Mouse (Mus musculus) cerebellum, postnatal 14 days (tissue): ENCODE measurements around the gene Plpp2.
A peak's percentile ranks its signal among the peaks of the same experiment; 100 is the strongest.

ENCODE experiments used
- DNase-seq, 2 experiments: peaks; one replicate each; pipeline ENCODE4 v3.0.0; 2021; ENCODE audit warnings: mixed read lengths in 2 of 2

Plpp2 gene

DNA sequence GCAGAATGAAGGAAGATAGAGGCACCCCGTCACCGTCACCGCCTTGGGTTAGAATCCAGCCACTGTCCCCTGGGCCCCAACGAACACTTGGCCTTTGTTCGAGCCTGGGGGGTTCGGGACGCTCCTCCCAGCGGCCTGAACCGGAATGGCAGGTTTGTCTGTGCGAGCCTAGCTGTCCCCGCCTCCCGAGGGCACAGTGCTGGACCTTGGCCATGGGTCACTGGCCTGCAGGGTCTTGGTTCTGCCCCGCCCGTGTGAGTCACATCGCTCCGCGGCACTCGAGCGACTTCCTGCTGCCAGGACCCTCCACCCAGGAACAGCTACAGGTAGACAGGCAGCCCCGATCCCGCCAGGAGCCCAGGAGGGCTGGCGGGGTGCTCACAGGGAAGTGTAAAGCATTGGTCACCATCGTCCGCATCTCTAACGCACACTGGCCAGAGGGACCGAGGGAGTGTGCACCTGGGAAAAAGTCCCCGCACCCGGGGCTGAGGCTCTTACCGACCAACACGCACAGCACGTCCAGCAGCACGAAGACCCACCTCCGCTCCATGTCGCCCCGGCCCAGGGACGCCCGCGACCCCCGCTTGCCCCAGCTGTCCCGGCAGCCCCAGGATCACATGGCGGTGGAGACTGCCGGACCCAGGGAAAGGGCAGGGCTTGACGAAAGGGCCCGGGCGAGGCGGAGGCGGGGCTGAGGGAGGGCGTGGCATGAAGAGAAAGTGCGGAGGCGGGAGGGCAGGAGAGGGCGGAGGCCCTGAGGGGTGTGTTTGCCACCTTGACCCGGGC, at the start of gene Plpp2:
Gene Plpp2 (minus strand): TSS at position 671 of the 786 bp plus-strand sequence.
- peak; percentile 60 to 70 for DNase-seq

DNA sequence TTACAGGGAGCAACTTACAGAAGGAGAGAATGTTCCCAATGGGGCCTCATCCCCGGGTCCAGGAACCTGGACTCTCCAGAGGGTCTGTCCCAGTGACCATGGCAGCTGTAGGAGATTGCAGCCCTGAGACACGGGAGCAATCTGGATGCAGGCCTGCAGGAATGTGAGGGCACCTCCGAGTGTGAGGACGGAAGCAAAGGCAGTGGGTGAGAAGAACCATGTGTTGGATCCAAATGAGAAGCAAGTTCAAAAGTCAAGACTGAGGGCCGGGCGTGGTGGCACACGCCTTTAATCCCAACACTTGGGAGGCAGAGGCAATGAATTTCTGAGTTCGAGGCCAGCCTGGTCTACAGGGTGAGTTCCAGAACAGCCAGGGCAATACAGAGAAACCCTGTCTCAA, 47.9 kb upstream of the Plpp2 start:
- no peak for DNase-seq

DNA sequence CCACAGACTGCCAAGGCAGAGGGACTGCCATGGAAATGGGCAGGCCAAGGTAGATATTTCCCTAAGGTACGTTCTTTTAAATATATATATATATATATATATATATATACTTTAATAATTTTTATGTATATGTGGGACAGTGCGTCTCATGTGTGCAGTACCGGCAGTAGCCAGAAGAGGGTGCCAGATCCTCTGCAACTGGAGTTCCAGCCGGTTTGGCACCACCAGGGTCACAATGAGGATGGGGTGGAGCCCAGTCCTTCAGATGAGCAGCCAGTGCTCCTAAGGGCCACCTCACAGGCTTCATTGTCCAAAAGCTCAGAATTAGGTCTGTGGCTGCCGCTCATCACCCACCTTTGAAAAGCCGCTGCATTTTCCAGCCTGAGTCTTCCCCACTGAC, 47.2 kb upstream of the Plpp2 start:
- peak; percentile 75 to 91 for DNase-seq

DNA sequence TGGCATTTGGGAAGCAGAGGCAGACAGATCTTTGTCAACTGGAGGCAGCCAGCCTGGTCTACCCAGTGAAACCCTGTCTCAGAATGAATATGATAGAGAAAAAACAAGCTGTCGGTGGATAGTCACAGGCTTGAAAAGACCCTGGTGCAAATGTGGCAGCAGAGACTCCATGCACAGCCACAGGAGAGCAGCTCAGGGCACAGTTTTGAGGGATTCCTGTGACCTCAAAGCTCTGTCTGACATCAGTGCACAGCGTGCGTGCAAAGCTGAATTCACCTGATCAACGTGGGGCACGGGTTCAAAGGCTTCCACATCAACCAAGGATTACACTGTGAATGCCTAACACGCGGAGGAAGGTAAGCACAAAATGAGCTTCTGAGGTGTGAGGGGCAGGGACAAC, 46.8 kb upstream of the Plpp2 start:
- no peak for DNase-seq

DNA sequence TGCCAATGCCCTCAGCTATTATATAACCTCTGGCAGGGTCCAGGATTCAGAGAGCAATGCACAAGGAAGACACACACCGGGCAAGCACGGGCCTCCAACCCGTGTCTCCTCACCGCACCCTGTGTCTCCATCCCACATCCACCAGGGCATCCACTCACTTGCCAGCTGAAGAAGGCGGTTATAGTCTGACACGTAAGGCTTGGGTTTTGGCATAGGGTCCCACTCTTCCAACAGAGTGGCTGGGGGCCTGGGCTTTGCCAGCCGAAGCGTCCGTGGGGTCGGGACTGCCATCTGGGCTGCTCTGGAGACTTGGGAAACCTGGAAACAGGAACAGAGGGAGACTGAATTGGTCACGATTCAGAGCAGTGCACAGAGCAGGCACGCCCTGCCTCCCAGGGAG, 46.2 kb upstream of the Plpp2 start:
- peak; percentile 40 to 60 for DNase-seq

DNA sequence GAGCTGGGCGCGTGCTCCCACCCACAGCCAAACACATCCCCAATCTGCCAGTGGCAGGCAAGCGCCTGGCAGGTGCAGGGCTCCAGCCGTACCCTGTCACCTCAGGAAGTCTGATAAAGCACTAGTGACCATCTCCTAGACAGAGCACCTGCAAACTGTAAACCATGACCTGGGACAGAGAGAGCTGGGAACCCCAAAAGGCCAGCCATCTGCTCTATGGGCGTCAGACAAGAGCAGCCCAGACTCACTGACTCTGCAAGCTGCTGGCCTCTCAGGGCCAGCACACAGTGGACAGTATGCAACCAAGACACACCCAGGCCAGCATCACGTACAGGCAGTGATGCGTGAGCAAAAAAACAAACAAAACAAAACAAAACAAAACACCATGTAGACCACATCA, 45.3 kb upstream of the Plpp2 start:
- no peak for DNase-seq

DNA sequence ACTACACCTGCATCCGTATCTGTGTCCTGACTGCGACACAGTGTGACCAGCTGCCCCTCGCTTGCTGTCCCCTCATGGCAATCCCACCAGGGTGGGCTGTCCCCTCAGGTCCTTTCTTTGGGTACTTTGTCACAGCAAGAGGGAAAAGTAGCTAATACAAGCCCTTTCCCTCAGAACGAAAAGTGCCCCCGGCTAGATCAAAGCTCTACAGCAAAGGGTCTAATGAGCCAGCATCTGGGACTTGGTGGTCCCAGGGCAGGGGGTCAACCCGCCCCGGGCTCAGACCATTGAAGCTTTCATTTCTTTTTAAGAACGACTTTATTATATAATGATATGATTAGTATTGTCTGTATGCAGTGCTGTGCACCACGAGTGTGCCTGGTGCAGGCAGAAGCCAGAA, 44.7 kb upstream of the Plpp2 start:
- DNase-seq = no peak

DNA sequence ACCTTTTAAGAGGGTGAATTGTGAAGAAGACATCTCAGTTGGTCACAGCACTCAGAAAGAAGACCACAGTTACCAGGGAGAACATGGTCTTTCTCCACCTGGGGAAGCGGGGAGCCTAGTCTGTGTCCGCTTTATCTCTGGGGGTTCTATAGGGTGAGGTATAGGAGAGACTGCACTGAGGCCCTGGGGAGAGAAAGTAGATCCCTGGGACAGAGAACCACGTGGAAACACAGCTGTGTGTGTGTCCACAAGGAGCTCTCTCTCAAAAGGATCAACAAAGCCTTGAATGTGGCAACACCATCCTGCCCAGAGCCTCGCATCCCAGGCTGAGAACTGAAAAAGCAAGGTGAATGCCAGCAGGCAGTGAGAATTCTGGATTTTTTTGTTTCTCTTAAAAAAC, 43.8 kb upstream of the Plpp2 start:
- DNase-seq = no peak

DNA sequence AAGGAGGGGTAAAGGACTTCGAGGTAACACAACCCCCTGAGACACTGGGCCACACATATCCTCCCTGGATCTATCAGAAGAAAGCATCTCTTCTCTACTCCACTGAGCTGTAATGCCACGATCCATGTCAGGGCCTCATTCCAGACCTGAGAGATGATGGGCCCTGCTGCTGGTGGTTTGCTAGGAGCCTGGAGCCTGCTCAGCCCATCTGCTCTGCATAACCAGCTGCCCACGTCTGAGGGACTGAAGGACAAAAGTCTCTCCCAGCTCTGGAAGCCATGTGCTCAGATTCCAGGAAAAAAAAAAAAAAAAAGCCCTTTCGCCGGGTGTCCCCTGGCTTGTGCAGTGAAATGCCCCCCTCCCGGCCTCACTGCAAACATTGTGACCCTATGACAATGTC, 42.2 kb upstream of the Plpp2 start:
- DNase-seq = no peak

DNA sequence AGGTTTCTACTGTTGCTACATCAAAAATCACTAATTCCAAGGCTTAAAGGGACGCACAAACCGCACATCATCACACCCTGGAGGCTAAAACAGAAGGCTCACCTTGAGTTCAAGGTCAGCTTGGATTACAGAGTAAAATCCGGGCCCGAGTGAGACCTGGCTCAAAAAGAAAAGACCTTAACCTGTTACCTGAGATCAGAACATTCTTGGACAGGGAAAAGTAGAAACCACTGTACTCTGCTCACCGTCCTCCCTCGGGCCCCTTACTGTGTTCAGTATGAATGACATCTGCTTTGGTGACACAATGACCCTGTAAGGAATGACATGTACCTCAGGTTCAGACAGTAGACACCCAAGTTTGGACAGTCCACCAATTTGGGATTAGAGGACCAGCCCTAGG, 41.2 kb upstream of the Plpp2 start:
- no peak for DNase-seq

DNA sequence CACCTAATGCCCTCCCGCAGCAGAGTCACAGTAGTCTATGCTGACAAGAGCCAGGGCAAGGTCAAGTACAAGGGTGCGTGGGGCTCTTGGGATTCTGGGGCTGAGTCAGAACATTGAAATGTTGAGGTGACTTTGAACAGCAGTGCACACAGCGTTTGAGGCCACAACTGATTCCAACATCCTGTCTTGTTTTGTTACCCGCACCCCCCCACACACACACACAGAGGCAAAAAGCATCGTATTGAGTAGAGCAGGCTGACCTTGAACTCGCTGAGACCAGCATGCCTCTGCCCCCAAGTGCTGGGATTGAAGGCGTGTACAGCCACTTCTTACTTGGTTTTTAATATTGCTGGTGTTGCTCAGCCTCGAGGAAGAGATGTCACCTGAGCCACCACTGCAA, 40.8 kb upstream of the Plpp2 start:
- no peak for DNase-seq

DNA sequence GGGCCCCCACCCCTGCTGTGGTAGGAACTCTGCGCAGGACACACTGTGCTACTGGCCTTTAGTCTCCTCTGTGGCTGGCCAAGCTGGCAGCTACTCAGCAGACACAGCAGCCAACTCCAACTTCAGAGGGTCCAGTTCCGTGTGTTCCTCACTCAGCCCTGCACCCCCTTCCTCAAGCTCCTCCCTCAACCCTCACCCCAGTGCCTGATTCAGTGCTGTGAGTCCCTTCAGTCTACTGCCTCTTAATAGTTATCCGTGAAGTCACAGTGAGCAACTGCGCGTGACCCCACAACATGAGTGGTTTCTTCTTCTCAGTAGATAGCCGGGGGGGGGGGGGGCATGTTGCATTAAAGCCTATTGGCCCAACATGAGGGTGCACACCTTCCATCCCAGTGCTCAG, 40.0 kb upstream of the Plpp2 start:
- DNase-seq = no peak

DNA sequence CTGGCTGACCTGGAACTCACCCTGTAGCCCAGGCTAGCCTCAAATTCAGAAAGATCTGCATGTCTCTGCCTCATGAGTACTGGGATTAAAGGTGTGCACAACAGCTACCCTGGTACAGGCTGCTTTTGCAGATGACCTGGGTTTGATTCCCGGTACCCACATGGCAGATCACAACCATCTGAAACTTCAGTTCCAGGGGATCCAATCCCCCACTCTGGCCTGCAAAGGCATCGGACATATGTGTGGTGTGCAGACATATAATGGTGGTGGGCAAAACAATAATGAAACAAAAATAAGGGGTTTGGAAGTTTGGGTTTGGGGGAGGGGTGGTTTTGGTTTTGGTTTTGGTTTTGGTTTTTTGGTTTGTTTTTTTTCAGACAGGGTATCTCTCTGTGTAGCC, 37.7 kb upstream of the Plpp2 start:
- DNase-seq = no peak

DNA sequence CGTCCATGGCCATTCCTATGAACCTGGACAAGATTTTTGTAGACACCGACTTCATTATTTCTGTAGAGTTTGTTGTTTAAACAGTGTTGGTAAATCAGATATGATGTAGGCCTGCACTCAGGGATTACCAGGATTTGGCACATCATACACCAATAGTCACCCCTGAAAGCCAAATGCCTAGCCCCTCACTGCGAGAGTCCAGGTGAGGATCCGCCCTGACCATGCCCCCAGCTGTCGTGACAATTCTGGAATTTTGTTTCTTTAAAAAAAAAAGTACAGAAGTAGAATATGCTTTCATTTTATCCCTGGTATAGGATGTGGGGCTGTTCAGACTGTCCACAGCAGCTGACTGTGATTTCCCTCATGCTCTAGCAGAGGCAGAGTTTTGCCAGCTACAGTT, 36.3 kb upstream of the Plpp2 start:
- DNase-seq = no peak

DNA sequence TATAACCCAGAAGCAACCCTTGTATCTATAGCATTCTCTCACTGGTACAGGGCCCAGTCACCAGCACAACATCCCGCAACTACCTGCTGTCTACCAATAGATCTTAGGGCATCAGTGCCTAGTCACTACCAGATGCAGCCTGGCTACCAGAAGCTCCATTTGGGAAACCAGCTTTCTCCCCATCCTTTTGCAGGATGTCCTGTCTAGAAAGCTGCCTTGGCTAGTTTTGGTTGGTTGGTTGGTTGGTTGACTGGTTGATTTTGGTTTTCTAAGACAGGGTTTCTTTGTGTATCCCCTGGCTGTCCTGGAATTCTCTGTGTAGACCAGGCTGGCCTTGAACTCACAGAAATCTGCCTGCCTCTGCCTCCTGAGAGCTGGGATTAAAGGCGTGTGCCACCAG, 26.1 kb upstream of the Plpp2 start:
- no peak for DNase-seq

DNA sequence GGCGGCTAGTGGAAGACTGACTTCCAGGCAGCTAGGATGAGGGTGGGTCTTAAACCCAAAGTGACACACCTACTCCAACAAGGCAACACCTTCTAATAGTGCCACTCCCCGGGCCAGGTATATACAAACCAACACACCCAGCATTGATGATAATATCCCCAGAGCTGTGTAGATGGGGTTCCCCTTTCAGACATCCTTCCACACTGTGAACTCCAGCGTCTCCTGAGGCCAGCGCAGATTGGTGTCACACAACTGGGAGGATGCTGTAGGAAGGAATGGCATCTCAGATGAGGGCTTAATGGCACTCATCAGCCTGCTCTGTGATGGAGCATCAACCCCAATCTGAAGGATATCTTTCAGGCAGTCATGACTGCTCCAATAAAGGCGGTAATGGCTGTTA, 23.9 kb upstream of the Plpp2 start:
- DNase-seq = peak in 1 of 2 experiments; percentile 1

DNA sequence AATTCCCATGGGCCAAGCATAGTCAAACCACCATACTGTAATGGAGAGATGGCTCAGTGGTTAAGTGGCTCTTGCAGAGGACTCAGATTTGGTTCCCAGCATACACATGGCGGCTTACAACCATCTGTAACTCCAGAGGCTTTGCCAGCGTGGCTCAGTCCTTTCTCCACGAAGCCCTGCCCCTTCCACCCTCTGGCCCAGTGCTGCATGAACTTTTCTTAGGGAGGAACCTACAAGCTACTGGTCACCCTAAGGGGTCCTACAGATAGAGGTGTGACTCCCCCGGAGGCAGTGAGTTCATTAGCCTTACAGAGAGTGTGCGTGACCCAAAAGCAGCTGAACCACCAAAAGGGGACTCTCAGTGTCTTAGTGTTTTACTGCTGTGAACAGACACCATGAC, 23.4 kb upstream of the Plpp2 start:
- peak in 1 of 2 experiments; percentile 0 for DNase-seq

DNA sequence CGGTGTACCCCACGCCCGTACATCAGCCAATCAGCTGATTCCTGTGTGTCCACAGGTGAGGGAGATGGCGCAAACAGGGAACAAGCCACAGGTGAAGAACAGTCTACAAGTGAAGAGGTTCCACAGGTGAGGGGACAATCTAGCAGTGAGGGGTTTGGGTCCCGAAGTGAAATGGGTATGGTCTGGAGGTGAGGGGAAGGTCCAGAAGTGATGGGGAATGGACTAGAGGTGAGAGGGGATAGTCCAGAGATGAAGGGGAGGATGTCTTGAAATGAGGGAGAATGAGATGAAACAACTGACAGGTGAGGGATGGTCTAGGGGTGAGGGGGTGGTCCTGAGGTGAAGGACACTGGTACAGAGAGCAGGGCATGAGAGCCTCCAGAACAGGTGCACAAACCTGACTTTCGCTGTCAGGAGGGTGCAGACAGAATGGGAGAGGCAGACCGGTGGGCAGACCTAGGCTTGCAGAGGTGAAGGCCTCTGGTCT, 21.7 kb upstream of the Plpp2 start:
- peak in 1 of 2 experiments; percentile 10 for DNase-seq

DNA sequence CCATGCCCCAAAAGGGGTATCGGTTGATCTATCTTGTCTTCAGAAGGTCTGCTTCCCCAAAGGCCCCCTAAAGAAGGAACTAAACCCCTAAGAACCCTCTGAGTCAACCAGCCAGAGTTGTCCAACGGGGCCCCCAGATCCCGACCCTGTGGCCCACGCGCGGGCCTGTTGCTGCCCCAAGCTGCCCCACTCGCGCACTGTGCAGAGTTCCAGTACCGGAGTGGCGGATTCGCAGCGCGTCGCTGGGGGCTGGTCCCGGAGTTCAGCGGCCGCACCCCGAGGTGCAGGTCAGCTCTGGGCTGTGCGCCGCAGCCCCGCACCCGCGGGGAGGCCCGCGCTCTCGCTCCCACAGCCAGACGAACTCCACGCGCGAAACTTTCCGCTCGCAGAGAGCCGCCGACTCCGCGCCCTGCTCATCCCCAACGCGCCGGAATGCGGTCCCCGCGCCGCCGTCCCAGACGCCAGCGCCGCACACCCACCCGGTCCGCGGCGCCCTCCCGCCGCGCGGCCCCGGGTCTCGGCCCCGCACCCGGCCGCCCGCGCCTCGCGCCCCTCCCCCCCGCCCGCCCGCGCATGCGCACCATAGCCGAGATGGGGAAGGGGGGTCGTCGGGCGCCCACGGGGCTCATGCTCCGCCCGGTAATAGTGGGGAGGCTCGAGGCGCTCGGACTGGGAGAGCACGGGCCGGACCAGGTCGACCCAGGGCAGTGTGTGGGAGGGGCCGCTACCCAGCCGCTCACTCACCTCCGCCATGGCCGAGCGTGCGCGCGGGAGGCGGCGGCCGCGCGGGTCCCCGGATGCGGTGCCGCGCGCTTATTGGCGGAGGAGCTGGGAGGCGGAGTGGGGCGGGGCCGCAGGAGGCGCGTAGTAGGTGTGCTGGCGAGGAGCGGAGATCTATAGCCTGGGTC, 21.0 kb upstream of the Plpp2 start, which contains the start of gene Mier2:
Gene Mier2 (minus strand): TSS at position 870 of the 908 bp plus-strand sequence.
- DNase-seq = peak; percentile 89 to 93

DNA sequence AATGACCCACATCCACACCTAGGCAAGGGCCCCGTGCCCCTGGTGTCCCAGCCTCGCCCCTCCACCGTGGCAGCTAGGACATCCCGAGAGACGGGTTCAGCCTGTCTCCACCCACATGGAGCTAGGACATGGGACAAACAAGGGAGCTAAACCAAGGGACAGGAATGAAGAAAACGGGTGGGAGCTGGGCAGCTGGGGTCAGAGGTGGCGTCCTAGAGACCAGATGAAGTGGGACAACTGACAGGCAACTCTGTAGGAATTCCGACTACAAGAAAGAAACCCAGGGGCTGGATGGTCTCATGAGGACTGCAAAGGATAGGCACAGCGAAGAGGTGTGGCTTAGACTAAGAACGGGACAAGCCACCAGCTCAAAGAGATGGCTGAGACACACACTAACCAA, 20.1 kb upstream of the Plpp2 start:
- DNase-seq = peak in 1 of 2 experiments; percentile 8

DNA sequence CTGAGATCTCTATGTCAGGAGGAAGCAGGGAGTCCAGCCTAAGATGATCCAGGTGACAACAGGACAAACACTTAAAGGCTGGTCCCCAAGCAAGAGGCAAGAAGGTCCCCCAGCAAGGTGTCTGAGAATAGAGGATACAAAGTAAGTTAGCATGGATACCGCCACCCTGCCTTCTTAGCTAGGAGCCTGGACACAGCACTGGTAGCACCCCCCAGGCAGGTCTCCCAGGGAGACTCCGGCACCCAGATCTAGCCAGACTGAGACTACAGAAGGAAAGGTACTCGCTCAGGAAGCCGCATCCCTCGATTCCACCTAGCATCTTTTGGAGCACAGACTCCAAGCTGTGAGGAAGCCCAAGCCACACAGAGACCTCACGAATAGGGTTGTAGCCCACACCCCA, 19.6 kb upstream of the Plpp2 start:
- DNase-seq = peak in 1 of 2 experiments; percentile 5

DNA sequence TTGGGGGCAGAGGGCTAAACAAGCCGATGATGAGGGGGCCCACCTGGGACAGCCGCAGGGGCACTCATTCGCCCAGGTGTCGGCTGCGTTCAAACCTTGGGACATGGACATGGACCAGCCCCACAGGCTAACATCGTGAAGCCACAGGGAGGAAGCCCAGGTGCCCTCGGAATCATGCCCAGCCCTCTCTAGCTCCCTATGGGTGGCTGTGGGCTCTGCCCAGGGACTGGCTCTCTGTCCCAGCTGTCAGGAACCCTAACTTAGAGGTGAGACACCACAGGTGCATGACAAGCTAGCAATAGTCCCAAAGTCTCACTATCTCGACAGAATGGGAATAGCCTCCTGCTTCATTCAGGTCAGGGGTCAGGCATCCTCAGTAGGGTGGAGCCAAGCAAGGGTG, 18.9 kb upstream of the Plpp2 start:
- DNase-seq = peak in 1 of 2 experiments; percentile 1

DNA sequence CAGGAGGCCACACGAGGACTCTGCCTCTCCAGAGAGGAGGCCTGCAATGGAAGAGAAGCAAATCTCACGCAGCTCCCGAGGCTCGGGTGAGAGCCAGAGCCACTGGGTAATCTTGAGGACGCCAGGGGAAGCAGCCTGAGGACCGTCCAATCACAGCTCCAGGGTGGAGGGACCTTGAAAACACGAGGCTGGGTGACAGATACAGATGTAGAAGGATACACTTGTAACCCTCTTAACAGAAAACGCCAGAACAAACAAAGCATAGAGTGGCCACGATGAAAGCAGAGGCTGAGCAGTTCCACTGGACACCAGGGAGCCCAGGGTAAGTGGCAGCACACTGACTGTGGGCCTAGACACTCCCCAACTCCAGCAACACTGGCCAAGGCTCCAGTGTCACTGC, 16.8 kb upstream of the Plpp2 start:
- no peak for DNase-seq
